Mouse (Mus musculus) liver, embryonic 13.5 days (tissue): ENCODE data around the gene 3110082J24Rik. TPM values are rescaled to one million over a fixed set of nuclear protein-coding genes. Genes with fewer than 3 reads are reported as not detected.

ENCODE experiments used
- ATAC-seq: fragments of 200-750 bp; cut with Nextera tagmentation; 2 replicates; pipeline ENCODE4 v1.8.0; 2017; ENCODE audit warnings: low read depth, mild to moderate bottlenecking, moderate number of reproducible peaks, moderate library complexity
- DNase-seq: peaks from one replicate; pipeline ENCODE4 v3.0.0; 2022
- H3K27ac ChIP-seq: fragments of 300-500 bp; sonication (generic); 2 replicates; pipeline ENCODE4 v1.5.1; 2015; ENCODE audit warnings: moderate library complexity, mild to moderate bottlenecking, inconsistent platforms
- H3K27me3 ChIP-seq: fragments of 300-500 bp; sonication (generic); 2 replicates; pipeline ENCODE4 v1.6.1; 2015; ENCODE audit warnings: mild to moderate bottlenecking, inconsistent platforms
- H3K36me3 ChIP-seq: fragments of 300-500 bp; sonication (generic); 2 replicates; pipeline ENCODE4 v1.6.1; 2015; ENCODE audit warnings: mild to moderate bottlenecking, inconsistent platforms
- H3K4me1 ChIP-seq: fragments of 300-500 bp; sonication (generic); replicated peaks from 2 replicates; pipeline ENCODE4 v1.6.1; 2015; ENCODE audit warnings: inconsistent platforms
- H3K4me2 ChIP-seq: fragments of 300-500 bp; sonication (generic); 2 replicates; pipeline ENCODE4 v1.6.1; 2015; ENCODE audit warnings: inconsistent platforms, mild to moderate bottlenecking, moderate library complexity
- H3K4me3 ChIP-seq: fragments of 300-500 bp; sonication (generic); replicated peaks from 2 replicates; pipeline ENCODE4 v1.5.1; 2015; ENCODE audit warnings: mild to moderate bottlenecking, inconsistent platforms
- H3K9ac ChIP-seq: fragments of 300-500 bp; sonication (generic); 2 replicates; pipeline ENCODE4 v1.6.1; 2015; ENCODE audit warnings: mild to moderate bottlenecking, inconsistent platforms
- H3K9me3 ChIP-seq: fragments of 300-500 bp; sonication (generic); replicated peaks from 2 replicates; pipeline ENCODE4 v1.6.1; 2016; ENCODE audit warnings: inconsistent platforms
- WGBS: fragments of 180-500 bp; shearing (Covaris S2); methylation state at CpG from one replicate; pipeline ENCODE4 v1.1.7; 2015; ENCODE audit not compliant: insufficient replicate concordance; 5-methylcytosine and 5-hydroxymethylcytosine counted together
- polyA plus RNA-seq: library from polyadenylated mRNA; unstranded; fragments of >200 nt; fragmentation: Nextera tagmentation; extraction: Ambion mirVana; gene quantifications from 2 replicates; pipeline ENCODE4 v1.2.1, GENCODE M21; 2015

The 3110082J24Rik gene
- polyA plus RNA-seq, 1 experiment from 2014 or later: not detected

- no peaks in the 10 kb centered on the region for H3K27me3 ChIP-seq
- H3K4me2 ChIP-seq: no peak overlapping the region
- H3K4me1 ChIP-seq: no peaks in the 10 kb centered on the region
- H3K9me3 ChIP-seq: no peaks in the 10 kb centered on the region
- H3K36me3 ChIP-seq: peaks cover 78% of the 10 kb centered on the region
- ATAC-seq: no peak
- DNase-seq: no peak
- 86% methylated on average over 11 of the region's 11 CpGs for WGBS
- no peak overlapping the region for H3K9ac ChIP-seq
- H3K27ac ChIP-seq: no peak overlapping the region
- no peak overlapping the region for H3K4me3 ChIP-seq
Observed at GRCm38 (mm10) chr5:30135711-30136231, 29.9 kb upstream of the 3110082J24Rik start.

GRCm38 (mm10) chr5:30132173-30132572, 26.3 kb upstream of the 3110082J24Rik start:
- Histone ChIP-seq H3K4me1 (no peaks in the 10 kb centered on the region), H3K9ac (no peak overlapping the region), H3K27ac (no peak overlapping the region), H3K27me3 (no peaks in the 10 kb centered on the region), H3K4me2 (no peak overlapping the region), H3K9me3 (no peaks in the 10 kb centered on the region), H3K36me3 (peaks cover 80% of the 10 kb centered on the region), H3K4me3 (no peak overlapping the region)
- DNase-seq (no peak), ATAC-seq (no peak)
- 79% methylated on average over 2 of the region's 2 CpGs for WGBS

GRCm38 (mm10) chr5:30131246-30131645, 25.4 kb upstream of the 3110082J24Rik start:
- Histone ChIP-seq H3K27ac (no peak overlapping the region), H3K4me2 (no peak overlapping the region), H3K4me3 (no peak overlapping the region), H3K27me3 (no peaks in the 10 kb centered on the region), H3K9ac (no peak overlapping the region), H3K4me1 (no peaks in the 10 kb centered on the region), H3K9me3 (no peaks in the 10 kb centered on the region), H3K36me3 (peaks cover 86% of the 10 kb centered on the region)
- DNase-seq (no peak), ATAC-seq (no peak)
- 84% methylated on average over 4 of the region's 4 CpGs for WGBS

GRCm38 (mm10) chr5:30128680-30129079, 22.8 kb upstream of the 3110082J24Rik start:
- Histone ChIP-seq H3K4me1 (no peaks in the 10 kb centered on the region), H3K36me3 (peaks cover 87% of the 10 kb centered on the region), H3K27me3 (no peaks in the 10 kb centered on the region), H3K4me2 (no peak overlapping the region), H3K27ac (no peak overlapping the region), H3K9me3 (no peaks in the 10 kb centered on the region), H3K9ac (no peak overlapping the region), H3K4me3 (no peak overlapping the region)
- 82% methylated on average over 6 of the region's 6 CpGs for WGBS
- ATAC-seq (no peak), DNase-seq (no peak)

GRCm38 (mm10) chr5:30127921-30128597, 22.2 kb upstream of the 3110082J24Rik start:
- no peaks in the 10 kb centered on the region for H3K9me3 ChIP-seq
- ATAC-seq: no peak
- no peak for DNase-seq
- H3K4me2 ChIP-seq: no peak overlapping the region
- H3K36me3 ChIP-seq: peaks cover 88% of the 10 kb centered on the region
- WGBS: 87% methylated on average over 13 of the region's 13 CpGs
- H3K4me1 ChIP-seq: no peaks in the 10 kb centered on the region
- no peak overlapping the region for H3K27ac ChIP-seq
- no peak overlapping the region for H3K4me3 ChIP-seq
- no peaks in the 10 kb centered on the region for H3K27me3 ChIP-seq
- no peak overlapping the region for H3K9ac ChIP-seq

- Histone ChIP-seq H3K27ac (no peak overlapping the region), H3K4me2 (no peak overlapping the region), H3K9me3 (no peaks in the 10 kb centered on the region), H3K4me3 (no peak overlapping the region), H3K4me1 (no peaks in the 10 kb centered on the region), H3K27me3 (no peaks in the 10 kb centered on the region), H3K9ac (no peak overlapping the region), H3K36me3 (peaks cover 90% of the 10 kb centered on the region)
- no peak for DNase-seq
- ATAC-seq: no peak
- 82% methylated on average over 7 of the region's 7 CpGs for WGBS
Observed at GRCm38 (mm10) chr5:30126756-30127155, 20.9 kb upstream of the 3110082J24Rik start.

- Histone ChIP-seq H3K9ac (no peak overlapping the region), H3K9me3 (no peaks in the 10 kb centered on the region), H3K4me2 (no peak overlapping the region), H3K4me1 (no peaks in the 10 kb centered on the region), H3K27ac (no peak overlapping the region), H3K27me3 (no peaks in the 10 kb centered on the region), H3K4me3 (no peak overlapping the region), H3K36me3 (peaks cover 95% of the 10 kb centered on the region)
- DNase-seq (no peak), ATAC-seq (no peak)
- WGBS: 53% methylated on average over 5 of the region's 5 CpGs
Observed at GRCm38 (mm10) chr5:30125587-30125986, 19.7 kb upstream of the 3110082J24Rik start.

GRCm38 (mm10) chr5:30122481-30122880, 16.6 kb upstream of the 3110082J24Rik start:
- 88% methylated on average over 6 of the region's 6 CpGs for WGBS
- Histone ChIP-seq H3K36me3 (peaks cover 98% of the 10 kb centered on the region), H3K4me2 (no peak overlapping the region), H3K4me3 (no peak overlapping the region), H3K27ac (no peak overlapping the region), H3K9me3 (no peaks in the 10 kb centered on the region), H3K27me3 (no peaks in the 10 kb centered on the region), H3K4me1 (no peaks in the 10 kb centered on the region), H3K9ac (no peak overlapping the region)
- no peak for ATAC-seq
- no peak for DNase-seq

GRCm38 (mm10) chr5:30120106-30120505, 14.2 kb upstream of the 3110082J24Rik start:
- no peak overlapping the region for H3K4me3 ChIP-seq
- no peak overlapping the region for H3K9ac ChIP-seq
- H3K27ac ChIP-seq: no peak overlapping the region
- DNase-seq (no peak), ATAC-seq (no peak)
- no peaks in the 10 kb centered on the region for H3K4me1 ChIP-seq
- peaks cover 14% of the 10 kb centered on the region for H3K27me3 ChIP-seq
- 78% methylated on average over 7 of the region's 7 CpGs for WGBS
- no peaks in the 10 kb centered on the region for H3K9me3 ChIP-seq
- H3K4me2 ChIP-seq: no peak overlapping the region
- peaks cover 85% of the 10 kb centered on the region for H3K36me3 ChIP-seq

- no peak overlapping the region for H3K4me2 ChIP-seq
- 85% methylated on average over 6 of the region's 6 CpGs for whole genome bisulfite sequencing
- H3K4me1 ChIP-seq: peaks cover 8% of the 10 kb centered on the region
- no peak overlapping the region for H3K4me3 ChIP-seq
- peaks cover 75% of the 10 kb centered on the region for H3K36me3 ChIP-seq
- H3K9me3 ChIP-seq: no peaks in the 10 kb centered on the region
- ATAC-seq: no peak
- no peak overlapping the region for H3K9ac ChIP-seq
- no peak overlapping the region for H3K27ac ChIP-seq
- no peak for DNase-seq
- peaks cover 23% of the 10 kb centered on the region for H3K27me3 ChIP-seq
Observed at GRCm38 (mm10) chr5:30119163-30119562, 13.3 kb upstream of the 3110082J24Rik start.

- no peak overlapping the region for H3K4me3 ChIP-seq
- H3K27ac ChIP-seq: no peak overlapping the region
- H3K9me3 ChIP-seq: no peaks in the 10 kb centered on the region
- 67% methylated on average over 1 of the region's 1 CpGs for WGBS
- H3K9ac ChIP-seq: no peak overlapping the region
- DNase-seq: no peak
- no peak overlapping the region for H3K4me2 ChIP-seq
- peaks cover 18% of the 10 kb centered on the region for H3K4me1 ChIP-seq
- no peak for ATAC-seq
- H3K27me3 ChIP-seq: peaks cover 35% of the 10 kb centered on the region
- peaks cover 64% of the 10 kb centered on the region for H3K36me3 ChIP-seq
Observed at GRCm38 (mm10) chr5:30118018-30118417, 12.1 kb upstream of the 3110082J24Rik start.

- Histone ChIP-seq H3K9me3 (no peaks in the 10 kb centered on the region), H3K27me3 (peaks cover 58% of the 10 kb centered on the region), H3K36me3 (peaks cover 41% of the 10 kb centered on the region), H3K4me3 (no peak overlapping the region), H3K4me1 (peaks cover 30% of the 10 kb centered on the region), H3K27ac (no peak overlapping the region), H3K4me2 (no peak overlapping the region), H3K9ac (no peak overlapping the region)
- no peak for ATAC-seq
- 32% methylated on average over 10 of the region's 10 CpGs for WGBS
- no peak for DNase-seq
Observed at GRCm38 (mm10) chr5:30115718-30116117, 9.8 kb upstream of the 3110082J24Rik start.
